Mouse (Mus musculus) limb, embryonic 12.5 days (tissue): Measurements from ENCODE around the gene Ptprd. TPM values are rescaled to one million over a fixed set of nuclear protein-coding genes. Genes with fewer than 3 reads are reported as not detected.

Experiments used
- ATAC-seq: fragments of 200-750 bp; cut with Nextera tagmentation; 2 replicates; pipeline ENCODE4 v1.8.0; 2017; ENCODE audit warnings: low read depth, moderate TSS enrichment; ENCODE audit not compliant: insufficient number of reproducible peaks, insufficient read depth, low FRiP score, low TSS enrichment
- H3K27ac ChIP-seq: fragments of 300-500 bp; sonication (generic); 2 replicates; pipeline ENCODE4 v1.5.1; 2016; ENCODE audit warnings: mild to moderate bottlenecking, moderate library complexity
- H3K27me3 ChIP-seq: fragments of 300-500 bp; sonication (generic); 2 replicates; pipeline ENCODE4 v1.6.1; 2016; ENCODE audit warnings: mild to moderate bottlenecking, moderate library complexity
- H3K36me3 ChIP-seq: fragments of 300-500 bp; sonication (generic); 2 replicates; pipeline ENCODE4 v1.6.1; 2016; ENCODE audit warnings: mild to moderate bottlenecking, moderate library complexity
- H3K4me1 ChIP-seq: fragments of 300-500 bp; sonication (generic); replicated peaks from 2 replicates; pipeline ENCODE4 v1.6.1; 2016
- H3K4me2 ChIP-seq: fragments of 300-500 bp; sonication (generic); 2 replicates; pipeline ENCODE4 v1.6.1; 2016; ENCODE audit warnings: mild to moderate bottlenecking, moderate library complexity
- H3K4me3 ChIP-seq: fragments of 300-500 bp; sonication (generic); replicated peaks from 2 replicates; pipeline ENCODE4 v1.5.1; 2016; ENCODE audit warnings: mild to moderate bottlenecking
- H3K9ac ChIP-seq: fragments of 300-500 bp; sonication (generic); replicated peaks from 2 replicates; pipeline ENCODE4 v1.6.1; 2016; ENCODE audit warnings: mild to moderate bottlenecking, moderate library complexity
- H3K9me3 ChIP-seq: fragments of 300-500 bp; sonication (generic); 2 replicates; pipeline ENCODE4 v1.6.1; 2016; ENCODE audit warnings: mild to moderate bottlenecking, moderate library complexity
- WGBS: fragments of 180-500 bp; shearing (Covaris S2); methylation state at CpG from one replicate; pipeline ENCODE4 v1.1.7; 2016; 5-methylcytosine and 5-hydroxymethylcytosine counted together
- polyA plus RNA-seq: library from polyadenylated mRNA; unstranded; fragments of >200 nt; fragmentation: Nextera tagmentation; extraction: Ambion mirVana; gene quantifications from 2 replicates; pipeline ENCODE4 v1.2.1, GENCODE M21; 2016

The Ptprd gene
- polyA plus RNA-seq, 1 experiment from 2014 or later = 30.9 TPM

DNA sequence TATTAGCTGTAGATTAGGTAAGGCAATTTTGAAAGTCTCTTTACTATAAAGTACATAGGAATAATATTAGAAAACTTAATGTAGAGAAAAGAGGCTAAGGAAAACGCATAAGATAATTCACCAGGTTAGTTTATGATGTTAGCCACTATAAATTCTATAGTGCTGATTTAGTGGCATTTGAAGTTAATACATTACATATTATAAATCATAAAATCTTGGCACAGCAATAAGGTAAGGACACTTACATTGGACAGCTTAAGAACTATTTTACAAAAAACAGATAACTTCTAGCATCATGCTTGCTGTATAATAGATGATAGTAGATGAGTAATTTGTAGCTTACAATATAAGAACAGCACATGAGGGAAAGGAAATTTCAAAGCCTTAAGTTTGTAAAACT is 1322.1 kb downstream of the Ptprd start:
- Histone ChIP-seq H3K9me3 (no peaks in the 10 kb centered on the region), H3K9ac (no peak overlapping the region), H3K4me2 (no peak overlapping the region), H3K4me3 (no peak overlapping the region), H3K36me3 (no peaks in the 10 kb centered on the region), H3K27me3 (no peaks in the 10 kb centered on the region), H3K4me1 (no peaks in the 10 kb centered on the region), H3K27ac (no peak overlapping the region)
- WGBS = 74% methylated on average over 1 of the region's 1 CpGs
- ATAC-seq = no peak

GRCm38 (mm10) chr4:76881610-76882009 is 1330.2 kb downstream of the Ptprd start:
- H3K9ac ChIP-seq = no peak overlapping the region

DNA sequence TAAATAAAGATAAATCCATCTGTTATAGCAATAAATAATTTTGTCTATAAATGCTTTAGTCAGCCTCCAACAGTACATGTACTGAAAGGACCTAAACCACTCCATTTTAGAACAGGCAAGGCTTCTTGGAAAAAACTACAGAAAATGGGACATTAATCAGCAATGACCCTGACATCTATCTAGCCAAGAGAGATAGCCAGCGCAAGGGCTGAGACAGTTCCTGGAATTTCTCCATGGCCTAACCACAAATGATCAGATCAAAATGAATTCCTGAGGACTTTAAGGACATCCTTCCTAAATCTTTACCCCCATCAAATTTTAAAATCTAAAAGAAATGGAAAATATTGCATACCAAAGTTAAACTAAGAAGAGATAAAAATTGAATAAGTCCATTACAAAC is 1340.8 kb downstream of the Ptprd start:
- Histone ChIP-seq H3K9me3 (no peaks in the 10 kb centered on the region), H3K36me3 (no peaks in the 10 kb centered on the region), H3K4me3 (no peak overlapping the region), H3K9ac (no peak overlapping the region), H3K27ac (no peak overlapping the region), H3K4me2 (no peak overlapping the region), H3K4me1 (no peaks in the 10 kb centered on the region), H3K27me3 (no peaks in the 10 kb centered on the region)
- no peak for ATAC-seq
- WGBS = 97% methylated on average over 1 of the region's 1 CpGs

More at GRCm38 (mm10) chr4:76881610-76882009, 1330.2 kb downstream of the Ptprd start:
- Histone ChIP-seq H3K4me3 (no peak overlapping the region), H3K27me3 (no peaks in the 10 kb centered on the region), H3K4me2 (no peak overlapping the region), H3K36me3 (no peaks in the 10 kb centered on the region), H3K9me3 (no peaks in the 10 kb centered on the region), H3K27ac (no peak overlapping the region), H3K4me1 (no peaks in the 10 kb centered on the region)
- no peak for ATAC-seq
- 76% methylated on average over 3 of the region's 3 CpGs for WGBS

DNA sequence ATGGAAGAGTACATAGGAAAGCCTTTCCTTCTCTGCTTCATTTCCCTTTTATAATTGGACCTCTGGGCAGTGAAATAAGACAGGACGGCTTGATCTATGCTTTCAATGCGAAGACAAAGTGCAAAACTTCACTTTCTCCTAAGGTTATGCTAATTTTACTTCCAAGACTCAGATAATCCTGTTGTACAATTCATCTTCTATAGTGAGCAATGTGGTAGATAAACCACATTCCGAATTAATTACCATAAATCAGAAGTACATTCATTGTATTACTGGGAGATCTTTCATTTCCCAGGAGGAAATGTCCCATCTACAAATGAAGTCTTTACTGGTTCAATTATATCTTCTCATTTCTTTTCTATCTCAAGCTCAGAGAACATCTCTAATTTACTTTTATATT is 1346.2 kb downstream of the Ptprd start:
- H3K36me3 ChIP-seq = no peaks in the 10 kb centered on the region
- 83% methylated on average over 3 of the region's 3 CpGs for WGBS
- no peak overlapping the region for H3K9ac ChIP-seq
- H3K27ac ChIP-seq = no peak overlapping the region
- H3K4me3 ChIP-seq = no peak overlapping the region
- no peaks in the 10 kb centered on the region for H3K27me3 ChIP-seq
- H3K4me1 ChIP-seq = no peaks in the 10 kb centered on the region
- H3K4me2 ChIP-seq = no peak overlapping the region
- no peak for ATAC-seq
- peaks cover 4% of the 10 kb centered on the region; the same call in 1 of the 2 replicates for H3K9me3 ChIP-seq

DNA sequence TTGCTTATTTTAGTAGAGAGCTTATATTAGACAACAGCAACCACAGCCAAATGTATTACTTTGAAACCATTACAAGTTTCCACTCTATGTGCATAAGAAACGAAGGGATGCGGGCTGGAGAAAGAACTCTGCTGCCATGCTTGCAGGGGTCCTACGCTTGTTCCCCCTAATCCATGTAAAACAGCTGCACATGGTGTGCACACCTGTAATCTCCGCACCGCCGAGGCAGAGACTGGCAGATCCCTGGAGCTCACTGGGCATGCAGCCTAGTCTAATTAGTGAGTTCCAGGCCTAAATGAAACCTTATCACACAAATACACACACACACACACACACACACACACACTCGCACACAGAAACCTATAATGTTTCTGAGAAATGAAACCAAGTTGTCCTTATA is 1365.5 kb downstream of the Ptprd start:
- no peak overlapping the region for H3K27ac ChIP-seq
- no peaks in the 10 kb centered on the region for H3K36me3 ChIP-seq
- no peaks in the 10 kb centered on the region for H3K27me3 ChIP-seq
- H3K9me3 ChIP-seq = no peaks in the 10 kb centered on the region
- no peaks in the 10 kb centered on the region for H3K4me1 ChIP-seq
- WGBS = 45% methylated on average over 7 of the region's 7 CpGs
- H3K4me2 ChIP-seq = no peak overlapping the region
- no peak overlapping the region for H3K4me3 ChIP-seq
- no peak overlapping the region for H3K9ac ChIP-seq
- ATAC-seq = no peak

- no peak for ATAC-seq
- Histone ChIP-seq H3K36me3 (no peaks in the 10 kb centered on the region), H3K27ac (no peak overlapping the region), H3K4me1 (no peaks in the 10 kb centered on the region), H3K4me2 (no peak overlapping the region), H3K4me3 (no peak overlapping the region), H3K27me3 (no peaks in the 10 kb centered on the region), H3K9me3 (no peaks in the 10 kb centered on the region), H3K9ac (no peak overlapping the region)
- WGBS = 79% methylated on average over 1 of the region's 1 CpGs
Observed at GRCm38 (mm10) chr4:76839016-76839415, 1372.7 kb downstream of the Ptprd start.

DNA sequence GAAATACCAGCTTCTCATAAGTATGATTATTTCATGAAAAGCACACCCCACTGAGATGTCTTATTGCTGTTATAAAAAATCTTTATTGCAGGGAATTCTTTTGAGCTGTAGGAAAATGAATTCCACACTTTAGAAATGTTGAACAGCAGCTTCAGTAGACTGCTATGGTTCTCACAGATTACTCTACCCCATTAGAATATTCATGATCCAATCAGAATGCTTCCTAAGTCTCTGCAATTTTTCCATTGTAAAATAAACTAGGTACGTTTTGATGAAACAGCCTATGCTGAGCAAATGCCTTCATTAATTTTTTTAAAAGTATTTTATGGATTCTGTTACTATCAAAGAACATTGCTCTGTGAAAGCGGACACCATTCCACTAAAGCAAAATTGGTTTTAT is 1399.6 kb downstream of the Ptprd start:
- H3K9ac ChIP-seq = no peak overlapping the region
- no peaks in the 10 kb centered on the region for H3K36me3 ChIP-seq
- no peaks in the 10 kb centered on the region for H3K4me1 ChIP-seq
- no peaks in the 10 kb centered on the region for H3K27me3 ChIP-seq
- no peak overlapping the region for H3K4me2 ChIP-seq
- H3K4me3 ChIP-seq = no peak overlapping the region
- peak; percentile 20; the same call in 1 of the 2 replicates for ATAC-seq
- H3K9me3 ChIP-seq = no peaks in the 10 kb centered on the region
- 69% methylated on average over 2 of the region's 2 CpGs for WGBS
- no peak overlapping the region for H3K27ac ChIP-seq

- no peak overlapping the region for H3K4me3 ChIP-seq
- no peak overlapping the region for H3K27ac ChIP-seq
- H3K4me2 ChIP-seq = no peak overlapping the region
- H3K27me3 ChIP-seq = no peaks in the 10 kb centered on the region
- WGBS = 81% methylated on average over 4 of the region's 4 CpGs
- ATAC-seq = no peak
- H3K36me3 ChIP-seq = no peaks in the 10 kb centered on the region
- no peaks in the 10 kb centered on the region for H3K9me3 ChIP-seq
- no peak overlapping the region for H3K9ac ChIP-seq
- H3K4me1 ChIP-seq = no peaks in the 10 kb centered on the region
Observed at GRCm38 (mm10) chr4:76802708-76803107, 1409.1 kb downstream of the Ptprd start.

DNA sequence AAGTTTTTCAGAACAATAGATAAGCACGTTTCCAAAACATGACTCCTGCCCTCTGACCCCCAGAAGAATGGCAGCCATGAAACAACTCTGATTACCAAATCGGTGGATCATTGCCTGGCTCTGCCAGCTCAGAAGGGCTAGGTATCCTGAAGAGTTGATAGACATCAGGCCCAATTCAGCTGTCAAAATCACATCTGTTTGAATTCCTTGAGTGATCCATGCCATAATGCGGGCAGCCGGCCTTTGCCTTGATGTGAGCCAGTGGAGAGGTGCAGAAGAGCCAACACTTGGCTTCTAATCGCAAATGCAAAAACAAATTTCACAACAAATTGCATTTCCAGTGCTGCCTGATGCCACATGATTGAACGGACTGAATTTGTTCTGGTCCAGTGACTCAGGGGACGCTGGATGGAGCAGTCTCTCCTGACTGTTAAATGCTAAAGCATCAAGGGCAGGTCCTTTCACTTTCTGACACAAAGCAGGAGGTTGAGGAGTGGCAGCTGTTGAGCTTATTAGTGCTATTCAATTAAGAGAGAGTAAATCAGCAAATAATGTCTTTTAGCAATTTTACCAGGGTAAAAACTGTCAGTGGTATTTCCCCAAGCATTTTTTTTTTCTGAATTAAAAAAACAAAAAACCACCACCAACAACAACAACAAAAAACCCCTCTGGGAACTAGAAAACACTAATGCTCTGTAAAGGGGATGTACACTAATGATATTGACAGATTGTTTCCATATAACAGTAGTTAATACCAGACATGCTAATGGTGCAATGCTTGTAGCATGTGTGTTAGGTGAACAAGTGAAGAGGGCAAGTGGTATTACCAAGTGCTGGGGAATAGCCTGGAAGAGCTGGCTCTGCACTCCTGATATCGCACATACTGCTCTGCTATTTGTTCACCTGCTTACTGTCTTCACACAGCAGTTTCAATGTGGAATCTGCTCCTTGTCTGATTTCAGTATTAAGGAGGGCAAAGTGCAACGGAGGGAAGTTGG is 1413.5 kb downstream of the Ptprd start:
- H3K27ac ChIP-seq = no peak overlapping the region
- no peak overlapping the region for H3K4me3 ChIP-seq
- no peaks in the 10 kb centered on the region for H3K4me1 ChIP-seq
- WGBS = 68% methylated on average over 9 of the region's 9 CpGs
- no peak overlapping the region for H3K9ac ChIP-seq
- no peak overlapping the region for H3K4me2 ChIP-seq
- ATAC-seq = no peak
- H3K9me3 ChIP-seq = no peaks in the 10 kb centered on the region
- H3K36me3 ChIP-seq = no peaks in the 10 kb centered on the region
- no peaks in the 10 kb centered on the region for H3K27me3 ChIP-seq

DNA sequence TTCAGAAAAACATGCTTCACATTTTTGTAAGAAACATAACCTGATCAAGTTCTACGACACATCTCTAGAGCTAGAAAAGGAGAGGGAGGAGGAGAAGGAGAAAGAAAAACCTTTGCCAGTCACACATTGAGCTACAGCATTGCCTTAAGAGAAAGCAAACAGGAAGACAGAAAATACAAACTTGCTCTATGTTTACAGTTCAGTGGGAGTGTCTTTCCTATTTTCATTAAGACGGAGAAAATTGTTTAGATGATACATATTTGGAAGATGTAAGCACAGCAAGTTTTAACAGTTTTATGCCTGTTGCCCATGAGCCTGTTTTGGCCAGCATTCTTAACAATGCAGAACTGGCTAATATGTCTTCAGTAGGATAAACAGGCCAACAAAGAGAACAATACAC is 1426.4 kb downstream of the Ptprd start:
- ATAC-seq = no peak
- Histone ChIP-seq H3K4me3 (no peak overlapping the region), H3K4me2 (no peak overlapping the region), H3K9me3 (no peaks in the 10 kb centered on the region), H3K27me3 (no peaks in the 10 kb centered on the region), H3K9ac (no peak overlapping the region), H3K27ac (no peak overlapping the region), H3K4me1 (no peaks in the 10 kb centered on the region), H3K36me3 (no peaks in the 10 kb centered on the region)
- 92% methylated on average over 2 of the region's 2 CpGs for WGBS

GRCm38 (mm10) chr4:76779558-76780124 is 1432.1 kb downstream of the Ptprd start:
- H3K36me3 ChIP-seq = no peaks in the 10 kb centered on the region
- 80% methylated on average over 4 of the region's 4 CpGs for WGBS

More at GRCm38 (mm10) chr4:76779558-76780124, 1432.1 kb downstream of the Ptprd start:
- no peak overlapping the region for H3K9ac ChIP-seq
- no peak overlapping the region for H3K4me3 ChIP-seq
- no peak for ATAC-seq
- no peak overlapping the region for H3K27ac ChIP-seq
- H3K27me3 ChIP-seq = no peaks in the 10 kb centered on the region
- no peak overlapping the region for H3K4me2 ChIP-seq
- H3K4me1 ChIP-seq = no peaks in the 10 kb centered on the region
- H3K9me3 ChIP-seq = no peaks in the 10 kb centered on the region
